Mouse (Mus musculus) adrenal gland, adult 18-20 months (tissue): Measurements from ENCODE around the gene Psmd7. TPM values are rescaled to one million over a fixed set of nuclear protein-coding genes. Genes with fewer than 3 reads are reported as not detected.

ENCODE experiments used
- DNase-seq, 2 experiments: peaks; one replicate each; pipeline ENCODE4 v3.0.0; 2021 to 2022; ENCODE audit warnings: low spot score in 2 of 2
- total RNA-seq, 2 experiments: library from RNA; stranded (reverse); gene quantifications; 1 replicate in 1 of 2; 2 replicates in 1 of 2; pipeline ENCODE4 v1.2.3; 2021

Psmd7 gene
- total RNA-seq, 2 experiments from 2014 or later = 111 to 119 TPM

- no peak for DNase-seq
These were observed 7.4 kb downstream of the Psmd7 start for GRCm38 (mm10) chr8:107580879-107581278.

- no peak for DNase-seq
These were observed 9.7 kb downstream of the Psmd7 start for GRCm38 (mm10) chr8:107578541-107578940.

- DNase-seq = no peak
These were observed 10.1 kb downstream of the Psmd7 start for GRCm38 (mm10) chr8:107578132-107578531.

- no peak for DNase-seq
These were observed 10.6 kb downstream of the Psmd7 start for GRCm38 (mm10) chr8:107577640-107578039.

GRCm38 (mm10) chr8:107576702-107577101 is 11.6 kb downstream of the Psmd7 start:
- DNase-seq = peak; percentile 66 to 69

- DNase-seq = no peak
These were observed 13.5 kb downstream of the Psmd7 start for GRCm38 (mm10) chr8:107574771-107575170.

GRCm38 (mm10) chr8:107572497-107572896 is 15.8 kb downstream of the Psmd7 start:
- peak; percentile 73 to 77 for DNase-seq

- DNase-seq = no peak
These were observed 16.7 kb downstream of the Psmd7 start for GRCm38 (mm10) chr8:107571486-107572135.

GRCm38 (mm10) chr8:107571046-107571445 is 17.2 kb downstream of the Psmd7 start:
- DNase-seq = no peak

GRCm38 (mm10) chr8:107562164-107562563 is 26.1 kb downstream of the Psmd7 start:
- no peak for DNase-seq

GRCm38 (mm10) chr8:107560820-107561536 is 27.3 kb downstream of the Psmd7 start:
- DNase-seq = no peak

- DNase-seq = no peak
These were observed 31.7 kb downstream of the Psmd7 start for GRCm38 (mm10) chr8:107556511-107556936.

- DNase-seq = no peak
These were observed 33.0 kb downstream of the Psmd7 start for GRCm38 (mm10) chr8:107555231-107555630.

GRCm38 (mm10) chr8:107552234-107552633 is 36.0 kb downstream of the Psmd7 start:
- DNase-seq = no peak

- no peak for DNase-seq
These were observed 41.4 kb downstream of the Psmd7 start for GRCm38 (mm10) chr8:107546817-107547216.

GRCm38 (mm10) chr8:107546154-107546553 is 42.1 kb downstream of the Psmd7 start:
- no peak for DNase-seq

GRCm38 (mm10) chr8:107545621-107546152 is 42.6 kb downstream of the Psmd7 start:
- DNase-seq = no peak

- no peak for DNase-seq
These were observed 43.6 kb downstream of the Psmd7 start for GRCm38 (mm10) chr8:107544651-107545174.

GRCm38 (mm10) chr8:107544211-107544610 is 44.1 kb downstream of the Psmd7 start:
- no peak for DNase-seq

- no peak for DNase-seq
These were observed 44.5 kb downstream of the Psmd7 start for GRCm38 (mm10) chr8:107543714-107544113.

- DNase-seq = no peak
These were observed 46.1 kb downstream of the Psmd7 start for GRCm38 (mm10) chr8:107542151-107542550.

GRCm38 (mm10) chr8:107541369-107541768 is 46.9 kb downstream of the Psmd7 start:
- no peak for DNase-seq
